Mouse (Mus musculus) lung, postnatal 0 days (tissue): ENCODE measurements around the gene Rcor1.

Experiments used
- CTCF ChIP-seq: IDR thresholded peaks from 2 replicates; pipeline ENCODE4 v1.5.1; 2016; ENCODE audit warnings: antibody characterized with exemption, mild to moderate bottlenecking
- EP300 ChIP-seq: IDR thresholded peaks from 2 replicates; pipeline ENCODE4 v1.6.1; 2016; ENCODE audit warnings: antibody characterized with exemption, mild to moderate bottlenecking, control low read depth

GRCm38 (mm10) chr12:111046866-111047265, 7.7 kb downstream of the Rcor1 start:
- TF ChIP-seq CTCF, result no peak
- no peak for TF ChIP-seq EP300
